Mouse (Mus musculus) forebrain, postnatal 0 days (tissue): ENCODE measurements around the gene Adh6a. TPM values are rescaled to one million over a fixed set of nuclear protein-coding genes. Genes with fewer than 3 reads are reported as not detected.

Source experiments
- ATAC-seq: fragments of 200-750 bp; cut with Nextera tagmentation; 2 replicates; pipeline ENCODE4 v1.8.0; 2017; ENCODE audit warnings: mild to moderate bottlenecking, moderate library complexity
- DNase-seq: peaks from one replicate; pipeline ENCODE4 v3.0.0-alpha.2; 2015
- H3K27ac ChIP-seq: fragments of 300-500 bp; sonication (generic); 2 replicates; pipeline ENCODE4 v1.5.1; 2014; ENCODE audit warnings: low read depth, mild to moderate bottlenecking, antibody characterized with exemption, low read length, moderate library complexity, mixed read lengths
- H3K27me3 ChIP-seq: fragments of 300-500 bp; sonication (generic); 2 replicates; pipeline ENCODE4 v1.6.1; 2014; ENCODE audit warnings: mild to moderate bottlenecking, low read length, mixed read lengths; ENCODE audit not compliant: insufficient read depth
- H3K36me3 ChIP-seq: fragments of 300-500 bp; sonication (generic); 2 replicates; pipeline ENCODE4 v1.6.1; 2014; ENCODE audit warnings: mild to moderate bottlenecking, moderate library complexity; ENCODE audit not compliant: insufficient read depth
- H3K4me1 ChIP-seq: fragments of 300-500 bp; sonication (generic); 2 replicates; pipeline ENCODE4 v1.6.1; 2014; ENCODE audit warnings: antibody characterized with exemption; ENCODE audit not compliant: insufficient read depth
- H3K4me2 ChIP-seq: fragments of 300-500 bp; sonication (generic); 2 replicates; pipeline ENCODE4 v1.6.1; 2014; ENCODE audit warnings: low read depth, mild to moderate bottlenecking, moderate library complexity
- H3K4me3 ChIP-seq: fragments of 300-500 bp; sonication (generic); 2 replicates; pipeline ENCODE4 v1.5.1; 2014; ENCODE audit warnings: low read depth, low read length, mixed read lengths
- H3K9ac ChIP-seq: fragments of 300-500 bp; sonication (generic); 2 replicates; pipeline ENCODE4 v1.6.1; 2014; ENCODE audit warnings: mild to moderate bottlenecking
- H3K9me3 ChIP-seq: fragments of 300-500 bp; sonication (generic); 2 replicates; pipeline ENCODE4 v1.6.1; 2016; ENCODE audit warnings: low read length
- CTCF ChIP-seq: sonication (generic); IDR thresholded peaks from 2 replicates; pipeline ENCODE4 v1.5.1; 2016; ENCODE audit warnings: antibody characterized with exemption, control low read depth, low read depth
- WGBS: fragments of 180-500 bp; shearing (Covaris S2); extraction: QIAGEN DNeasy Blood & Tissue Kit; methylation state at CpG from one replicate; pipeline ENCODE4 v1.1.7; 2014; 5-methylcytosine and 5-hydroxymethylcytosine counted together
- polyA plus RNA-seq: library from polyadenylated mRNA; unstranded; fragments of >200 nt; fragmentation: Nextera tagmentation; extraction: Ambion mirVana; gene quantifications from 2 replicates; pipeline ENCODE4 v1.2.1, GENCODE M21; 2015
- total RNA-seq: library from RNA; depleted of rRNA; stranded (reverse); fragments of >200 nt; gene quantifications from 2 replicates; pipeline ENCODE4 v1.2.3, GENCODE M21; 2014

Gene Adh6a
- total and polyA plus RNA-seq, 2 experiments from 2014 or later = not detected

DNA sequence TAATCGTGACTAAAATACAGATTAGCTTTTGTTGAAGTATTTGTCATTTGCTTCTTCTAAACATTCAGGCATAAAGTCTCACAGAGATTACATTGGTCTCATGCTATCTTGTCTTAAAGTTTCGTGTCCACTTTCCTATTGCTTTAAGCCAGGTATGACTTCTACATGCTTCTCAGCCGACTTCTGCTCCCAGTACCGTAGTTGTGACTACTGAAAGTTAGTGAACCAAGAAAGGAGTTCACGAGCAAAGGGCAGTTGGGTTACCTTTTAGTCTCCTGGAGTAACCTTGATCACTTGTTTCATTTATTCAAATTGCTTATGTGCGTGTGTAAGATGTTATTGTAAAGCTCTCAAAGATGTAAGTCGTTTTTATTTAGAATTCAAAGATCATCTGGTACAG is 27.1 kb upstream of the Adh6a start:
- H3K9me3 ChIP-seq = no peaks in the 10 kb centered on the region
- no peaks in the 10 kb centered on the region for H3K27me3 ChIP-seq
- no peak overlapping the region for H3K9ac ChIP-seq
- H3K4me3 ChIP-seq = no peak overlapping the region
- WGBS = 85% methylated on average over 7 of the region's 7 CpGs
- H3K4me2 ChIP-seq = no peak overlapping the region
- no peak for DNase-seq
- no peaks in the 10 kb centered on the region for H3K36me3 ChIP-seq
- no peak overlapping the region for H3K27ac ChIP-seq
- TF ChIP-seq CTCF = no peak
- H3K4me1 ChIP-seq = no peaks in the 10 kb centered on the region
- no peak for ATAC-seq

DNA sequence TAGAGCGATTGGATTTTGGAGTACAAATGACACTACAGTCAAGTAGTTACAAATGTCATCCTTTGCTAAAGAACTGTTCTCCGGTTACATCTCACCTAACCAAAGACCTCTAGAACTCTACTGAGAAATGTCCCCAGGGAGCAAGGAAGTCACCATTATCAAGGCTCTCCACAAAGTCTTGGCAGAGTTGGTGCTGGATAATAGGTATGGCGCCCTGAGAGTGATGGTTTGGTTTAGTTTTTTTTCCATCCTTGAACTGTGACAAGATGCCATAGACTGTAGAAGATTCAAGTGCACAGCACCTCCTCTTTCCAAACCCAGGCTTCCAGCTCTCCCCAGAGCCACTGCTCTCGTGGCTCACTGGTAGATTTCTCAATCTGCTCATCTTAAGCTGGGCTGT is 25.4 kb upstream of the Adh6a start:
- Histone ChIP-seq H3K4me1 (no peaks in the 10 kb centered on the region), H3K9ac (no peak overlapping the region), H3K27ac (no peak overlapping the region), H3K4me2 (no peak overlapping the region), H3K9me3 (no peaks in the 10 kb centered on the region), H3K4me3 (no peak overlapping the region), H3K36me3 (no peaks in the 10 kb centered on the region), H3K27me3 (no peaks in the 10 kb centered on the region)
- DNase-seq = no peak
- ATAC-seq = no peak
- 86% methylated on average over 4 of the region's 4 CpGs for WGBS
- TF ChIP-seq CTCF = no peak

DNA sequence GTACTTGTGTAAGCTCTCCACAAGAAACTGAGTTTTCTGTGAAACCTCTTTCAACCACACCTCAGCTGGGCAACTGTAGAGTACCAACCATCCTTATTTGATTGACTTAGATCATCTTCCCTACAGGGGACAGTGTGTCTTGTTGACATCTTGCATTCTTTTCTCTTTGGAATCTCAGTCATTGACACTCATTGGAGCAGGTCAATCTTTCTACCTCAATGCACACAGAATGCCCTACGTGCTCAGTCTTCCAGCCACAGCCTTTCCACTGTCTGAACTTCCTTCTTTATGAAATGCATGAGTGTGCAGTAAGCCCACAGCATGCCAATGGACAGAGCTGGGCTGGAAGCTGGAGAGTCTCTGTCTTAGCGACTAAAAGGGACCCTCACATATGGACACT is 22.4 kb upstream of the Adh6a start:
- no peaks in the 10 kb centered on the region for H3K36me3 ChIP-seq
- no peak for TF ChIP-seq CTCF
- no peak overlapping the region for H3K4me2 ChIP-seq
- no peak overlapping the region for H3K27ac ChIP-seq
- ATAC-seq = no peak
- no peaks in the 10 kb centered on the region for H3K9me3 ChIP-seq
- H3K27me3 ChIP-seq = no peaks in the 10 kb centered on the region
- 67% methylated on average over 2 of the region's 2 CpGs for WGBS
- DNase-seq = no peak
- no peaks in the 10 kb centered on the region for H3K4me1 ChIP-seq
- H3K4me3 ChIP-seq = no peak overlapping the region
- H3K9ac ChIP-seq = no peak overlapping the region

DNA sequence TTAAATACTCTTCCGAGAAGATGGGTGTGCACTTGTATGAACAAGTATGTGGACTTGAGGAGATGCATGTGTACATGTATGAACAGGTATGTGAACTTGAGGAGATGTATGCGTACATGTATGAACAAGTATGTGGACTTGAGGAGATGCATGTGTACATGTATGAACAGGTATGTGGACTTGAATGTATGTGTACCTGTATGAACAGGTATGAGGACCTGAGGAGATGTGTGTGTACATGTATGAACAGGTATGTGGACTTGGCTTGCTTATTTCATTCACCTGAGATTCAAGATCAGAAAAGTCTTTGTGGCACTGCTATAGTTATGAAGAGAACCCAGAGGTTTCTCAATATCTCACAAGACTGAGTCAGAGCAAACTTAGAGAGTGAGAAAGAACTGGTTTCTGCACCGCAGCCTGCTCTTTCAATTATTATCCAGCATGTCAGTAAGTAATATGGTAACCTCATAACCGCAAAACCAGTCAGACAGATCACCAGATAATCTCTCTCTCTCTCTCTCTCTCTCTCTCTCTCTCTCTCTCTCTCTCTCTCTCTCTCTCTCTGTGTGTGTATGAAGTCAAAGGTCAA is 21.5 kb upstream of the Adh6a start:
- TF ChIP-seq CTCF = no peak
- Histone ChIP-seq H3K4me2 (no peak overlapping the region), H3K9me3 (no peaks in the 10 kb centered on the region), H3K36me3 (no peaks in the 10 kb centered on the region), H3K27ac (no peak overlapping the region), H3K9ac (no peak overlapping the region), H3K27me3 (no peaks in the 10 kb centered on the region), H3K4me1 (no peaks in the 10 kb centered on the region), H3K4me3 (no peak overlapping the region)
- DNase-seq (no peak), ATAC-seq (no peak)
- WGBS = 88% methylated on average over 4 of the region's 4 CpGs

DNA sequence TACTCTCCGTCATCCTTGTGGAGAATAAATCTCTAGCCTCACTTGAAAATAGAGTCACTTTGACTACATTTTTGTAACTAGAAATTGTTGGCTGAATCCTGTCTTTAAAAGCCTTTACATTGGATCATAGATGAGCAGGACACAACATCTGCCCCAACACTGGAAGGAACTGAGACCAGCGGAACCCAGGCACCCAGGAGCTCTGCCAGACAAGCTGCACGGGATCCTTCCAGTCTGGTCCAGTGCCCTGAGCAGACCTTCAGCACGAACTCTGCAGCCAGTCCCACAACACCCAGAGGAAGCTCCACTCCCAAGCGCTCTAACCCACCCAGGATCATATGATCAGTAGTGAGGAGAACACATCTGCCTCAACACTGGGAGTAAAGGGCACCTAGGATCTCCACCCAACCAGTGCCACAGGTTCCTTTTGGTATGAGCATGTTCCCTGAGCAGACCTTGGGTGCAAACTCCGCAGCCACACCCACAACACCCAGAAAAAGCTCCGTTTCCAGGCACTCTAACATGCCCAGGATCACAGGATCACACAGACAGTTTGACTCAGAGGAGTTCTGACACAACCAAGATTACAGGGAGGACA is 19.7 kb upstream of the Adh6a start:
- TF ChIP-seq CTCF = no peak
- H3K9me3 ChIP-seq = no peaks in the 10 kb centered on the region
- WGBS = 89% methylated on average over 7 of the region's 7 CpGs
- no peaks in the 10 kb centered on the region for H3K27me3 ChIP-seq
- H3K4me1 ChIP-seq = no peaks in the 10 kb centered on the region
- DNase-seq (no peak), ATAC-seq (no peak)
- H3K4me2 ChIP-seq = no peak overlapping the region
- no peak overlapping the region for H3K9ac ChIP-seq
- no peaks in the 10 kb centered on the region for H3K36me3 ChIP-seq
- H3K27ac ChIP-seq = no peak overlapping the region
- H3K4me3 ChIP-seq = no peak overlapping the region

DNA sequence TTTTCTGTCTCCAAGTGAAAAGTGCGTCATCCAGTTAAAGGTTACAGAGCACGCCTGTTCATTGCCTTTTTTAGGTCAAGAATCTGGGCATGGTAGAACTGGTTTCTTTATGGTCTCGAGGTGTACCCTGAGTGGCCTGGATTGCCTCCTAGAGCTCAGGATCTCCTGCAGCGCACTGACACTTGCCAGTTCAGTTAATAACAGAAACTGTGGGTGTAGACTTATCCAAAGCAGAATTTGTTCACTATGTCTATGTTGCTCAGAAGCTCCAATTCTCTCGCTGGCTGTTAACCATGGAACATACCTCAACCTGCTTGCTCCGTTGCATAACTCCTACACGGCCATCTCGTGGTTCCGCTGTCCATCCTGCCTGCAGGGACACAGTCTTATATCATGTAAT is 13.0 kb upstream of the Adh6a start:
- Histone ChIP-seq H3K27ac (no peak overlapping the region), H3K4me1 (no peaks in the 10 kb centered on the region), H3K36me3 (no peaks in the 10 kb centered on the region), H3K9ac (no peak overlapping the region), H3K4me3 (no peak overlapping the region), H3K4me2 (no peak overlapping the region), H3K27me3 (no peaks in the 10 kb centered on the region), H3K9me3 (no peaks in the 10 kb centered on the region)
- ATAC-seq (no peak), DNase-seq (no peak)
- 91% methylated on average over 9 of the region's 9 CpGs for WGBS
- TF ChIP-seq CTCF = no peak

DNA sequence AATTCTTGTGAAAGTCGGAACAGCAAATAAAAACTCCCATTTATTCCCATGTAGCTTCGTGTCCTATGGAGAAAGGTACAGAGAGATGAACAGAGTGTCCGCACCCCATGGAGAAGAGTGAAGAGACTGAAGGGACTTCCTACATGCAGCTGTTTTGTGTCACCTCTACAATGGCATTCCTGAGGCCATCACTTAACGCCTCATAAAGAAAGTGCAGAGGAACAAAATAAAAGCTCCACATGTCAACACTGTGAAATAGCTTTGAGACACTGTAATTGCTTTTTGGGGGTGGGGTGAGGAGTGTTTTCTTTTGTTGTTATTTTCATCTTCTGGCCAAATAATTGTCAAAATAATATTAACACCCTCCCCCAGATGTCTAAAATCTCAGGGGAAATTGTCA is 10.4 kb upstream of the Adh6a start:
- Histone ChIP-seq H3K9ac (no peak overlapping the region), H3K4me3 (no peak overlapping the region), H3K4me2 (no peak overlapping the region), H3K4me1 (no peaks in the 10 kb centered on the region), H3K27me3 (no peaks in the 10 kb centered on the region), H3K36me3 (no peaks in the 10 kb centered on the region), H3K9me3 (no peaks in the 10 kb centered on the region), H3K27ac (no peak overlapping the region)
- ATAC-seq = no peak
- DNase-seq = no peak
- WGBS = 63% methylated on average over 4 of the region's 4 CpGs
- no peak for TF ChIP-seq CTCF
